Mouse (Mus musculus): ENCODE data around the gene Serp1.

Serp1 gene

GRCm38 (mm10) chr3:58525652-58526407 is at the start of gene Serp1, which contains the start of gene Eif2a:
Gene Serp1, minus strand, starts transcription at chr3:58525892.
Gene Eif2a, plus strand, starts transcription at chr3:58525821.
- peak; percentile 99 for DNase-seq

GRCm38 (mm10) chr3:58570821-58571220 is 45.1 kb upstream of the Serp1 start:
- DNase-seq: no peak

- no peak for DNase-seq
Observed at GRCm38 (mm10) chr3:58561437-58561836, 35.7 kb upstream of the Serp1 start.

- no peak for DNase-seq
Observed at GRCm38 (mm10) chr3:58559887-58560286, 34.2 kb upstream of the Serp1 start.

- DNase-seq: no peak
Observed at GRCm38 (mm10) chr3:58556649-58557048, 31.0 kb upstream of the Serp1 start.

GRCm38 (mm10) chr3:58552001-58552811 is 26.5 kb upstream of the Serp1 start:
- no peak for DNase-seq

GRCm38 (mm10) chr3:58536573-58536972 is 10.9 kb upstream of the Serp1 start:
- DNase-seq: no peak

GRCm38 (mm10) chr3:58526408-58526737 is 681 bp upstream of the Serp1 start:
- no peak for DNase-seq

GRCm38 (mm10) chr3:58525166-58525565 is 526 bp downstream of the Serp1 start:
- DNase-seq: no peak

- DNase-seq: no peak
Observed at GRCm38 (mm10) chr3:58524246-58524645, 1.4 kb downstream of the Serp1 start.

GRCm38 (mm10) chr3:58523386-58523785 is 2.3 kb downstream of the Serp1 start:
- DNase-seq: no peak

- no peak for DNase-seq
Observed at GRCm38 (mm10) chr3:58521361-58521760, 4.3 kb downstream of the Serp1 start.

GRCm38 (mm10) chr3:58520286-58520685 is 5.4 kb downstream of the Serp1 start:
- DNase-seq: no peak

- DNase-seq: no peak
Observed at GRCm38 (mm10) chr3:58519536-58519935, 6.2 kb downstream of the Serp1 start.

GRCm38 (mm10) chr3:58518962-58519361 is 6.7 kb downstream of the Serp1 start:
- no peak for DNase-seq

GRCm38 (mm10) chr3:58517800-58518199 is 7.9 kb downstream of the Serp1 start:
- no peak for DNase-seq

GRCm38 (mm10) chr3:58517258-58517657 is 8.4 kb downstream of the Serp1 start:
- DNase-seq: no peak

- DNase-seq: no peak
Observed at GRCm38 (mm10) chr3:58516602-58516976, 9.1 kb downstream of the Serp1 start.

- no peak for DNase-seq
Observed at GRCm38 (mm10) chr3:58515947-58516601, 9.6 kb downstream of the Serp1 start.

GRCm38 (mm10) chr3:58513483-58513882 is 12.2 kb downstream of the Serp1 start:
- DNase-seq: no peak

- no peak for DNase-seq
Observed at GRCm38 (mm10) chr3:58512740-58513139, 13.0 kb downstream of the Serp1 start.

- DNase-seq: no peak
Observed at GRCm38 (mm10) chr3:58511581-58511980, 14.1 kb downstream of the Serp1 start.

- DNase-seq: no peak
Observed at GRCm38 (mm10) chr3:58508020-58508750, 17.5 kb downstream of the Serp1 start.

All from cerebellum, adult 11-12 months (tissue).